Mouse (Mus musculus) embryonic facial prominence, embryonic 10.5 days (tissue): ENCODE data around the gene Foxj2. TPM values are rescaled to one million over a fixed set of nuclear protein-coding genes. Genes with fewer than 3 reads are reported as not detected.

Experiments
- DNase-seq: peaks from one replicate; pipeline ENCODE4 v3.0.0-alpha.2; 2017; ENCODE audit warnings: low spot score
- H3K27ac ChIP-seq: fragments of 300-500 bp; sonication (generic); replicated peaks from 2 replicates; pipeline ENCODE4 v1.5.1; 2016; ENCODE audit warnings: mild to moderate bottlenecking
- H3K27me3 ChIP-seq: fragments of 300-500 bp; sonication (generic); replicated peaks from 2 replicates; pipeline ENCODE4 v1.6.1; 2016; ENCODE audit warnings: low read depth, mild to moderate bottlenecking; ENCODE audit not compliant: poor library complexity, severe bottlenecking
- H3K36me3 ChIP-seq: fragments of 300-500 bp; sonication (generic); replicated peaks from 2 replicates; pipeline ENCODE4 v1.6.1; 2016; ENCODE audit warnings: mild to moderate bottlenecking, moderate library complexity
- H3K4me1 ChIP-seq: fragments of 300-500 bp; sonication (generic); 2 replicates; pipeline ENCODE4 v1.6.1; 2016
- H3K4me3 ChIP-seq: fragments of 300-500 bp; sonication (generic); 2 replicates; pipeline ENCODE4 v1.5.1; 2016; ENCODE audit warnings: mild to moderate bottlenecking, moderate library complexity
- H3K9me3 ChIP-seq: fragments of 300-500 bp; sonication (generic); 2 replicates; pipeline ENCODE4 v1.6.1; 2016; ENCODE audit warnings: mild to moderate bottlenecking
- WGBS: fragments of 180-500 bp; shearing (Covaris S2); methylation state at CpG from one replicate; pipeline ENCODE4 v1.1.7; 2016; 5-methylcytosine and 5-hydroxymethylcytosine counted together
- polyA plus RNA-seq: library from polyadenylated mRNA; unstranded; fragments of >200 nt; fragmentation: Nextera tagmentation; extraction: Ambion mirVana; gene quantifications from 2 replicates; pipeline ENCODE4 v1.2.1, GENCODE M21; 2016

The Foxj2 gene
- polyA plus RNA-seq, result 2.9 and 3.0 TPM in 2 replicates

DNA sequence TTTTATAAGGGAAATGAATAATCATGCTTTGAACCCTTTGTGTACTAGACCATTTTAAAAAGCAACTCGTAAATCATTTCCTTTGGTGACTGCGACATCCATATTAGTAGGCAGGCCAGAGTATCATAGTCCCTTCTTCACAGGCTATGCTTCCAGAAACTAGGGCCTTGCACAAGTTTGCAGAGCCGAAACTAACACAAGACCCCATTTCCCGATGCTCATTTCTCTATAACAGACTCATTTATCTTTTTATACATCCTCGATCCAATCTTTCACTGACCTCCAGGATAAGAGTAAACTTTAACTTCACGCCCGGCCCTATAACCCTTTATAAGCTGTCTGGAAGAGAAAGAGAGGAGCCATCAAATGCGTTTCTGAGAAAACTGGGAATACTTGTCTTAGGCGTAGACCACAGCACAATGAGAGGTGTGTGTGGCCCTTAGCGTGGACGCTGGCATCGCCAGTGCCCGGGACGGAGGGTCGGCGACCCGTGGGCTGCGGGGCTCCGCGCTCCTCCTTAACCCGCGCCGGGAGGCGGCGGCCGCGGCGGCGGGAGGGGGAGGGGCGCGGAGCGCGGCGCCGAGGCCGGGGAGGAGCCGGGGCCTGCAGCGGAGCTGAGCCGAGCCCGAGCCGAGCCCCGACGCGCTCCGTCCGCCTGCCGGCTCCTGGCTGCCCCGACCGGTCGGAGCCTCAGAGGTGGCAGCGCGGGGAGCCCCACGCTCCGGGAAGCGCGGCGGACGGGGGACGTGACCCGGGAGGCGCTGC, at the start of gene Foxj2:
Foxj2 (plus strand) TSS at position 609 of the 765 bp plus-strand sequence.
- Histone ChIP-seq H3K4me1 (peaks cover 37% of the 10 kb centered on the region), H3K27ac (peak within 1 kb of the TSS; percentile 91), H3K9me3 (no peaks in the 10 kb centered on the region), H3K4me3 (peak within 1 kb of the TSS; percentile 87), H3K27me3 (peaks cover 15% of the 10 kb centered on the region), H3K36me3 (no peaks in the 10 kb centered on the region)
- DNase-seq, result peak; percentile 81
- WGBS, result 2% methylated on average over 60 of the region's 61 CpGs

DNA sequence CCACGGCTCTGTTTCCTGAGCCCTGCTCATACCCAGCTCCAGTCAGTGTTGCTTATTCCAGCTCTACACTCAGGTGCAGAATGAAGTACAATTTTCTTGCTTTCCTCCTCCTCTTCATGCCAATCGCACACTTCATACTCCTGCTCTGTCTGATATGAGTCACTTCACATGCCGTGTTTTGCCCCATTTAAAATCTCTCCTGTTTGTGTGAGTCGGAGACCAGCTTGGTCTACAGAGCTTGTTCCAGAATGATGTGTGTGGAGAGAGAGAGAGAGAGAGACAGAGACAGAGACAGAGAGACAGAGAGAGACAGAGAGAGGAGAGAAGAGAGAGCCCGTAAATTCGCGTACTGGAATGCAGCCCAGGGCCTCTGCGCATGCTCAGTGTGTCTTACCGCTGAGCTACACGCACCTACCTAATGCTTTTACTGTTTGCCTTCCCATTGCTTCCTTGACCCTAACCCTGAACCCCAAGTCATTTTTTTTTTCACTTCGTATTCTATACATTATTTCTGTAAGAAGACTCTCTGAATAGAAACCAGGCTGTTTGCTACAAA, 48.9 kb upstream of the Foxj2 start:
- Histone ChIP-seq H3K4me1 (peaks cover 20% of the 10 kb centered on the region), H3K27me3 (peaks cover 8% of the 10 kb centered on the region; the same call in 1 of the 2 replicates), H3K4me3 (no peak overlapping the region), H3K9me3 (no peaks in the 10 kb centered on the region), H3K36me3 (no peaks in the 10 kb centered on the region), H3K27ac (no peak overlapping the region)
- DNase-seq, result no peak
- 90% methylated on average over 11 of the region's 11 CpGs for WGBS

DNA sequence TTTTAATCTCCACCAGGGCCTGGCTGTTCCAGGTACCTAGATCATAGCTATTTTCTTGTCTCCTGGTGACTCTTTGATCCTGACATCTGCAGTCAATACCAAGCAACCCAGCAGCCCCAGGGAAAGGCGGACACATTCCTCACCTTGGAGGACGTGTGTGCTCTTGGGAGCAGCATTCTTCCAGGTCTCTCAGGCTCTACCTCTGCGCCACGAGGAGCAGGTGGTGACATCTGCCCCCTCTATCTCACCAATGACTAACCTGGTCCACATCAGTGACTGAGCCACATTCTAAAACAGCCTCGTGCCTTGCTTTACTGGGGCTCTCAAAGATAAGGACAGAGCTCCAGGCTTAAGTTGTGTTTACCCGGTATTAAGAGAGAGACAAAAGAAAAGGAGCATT, 47.0 kb upstream of the Foxj2 start:
- H3K27me3 ChIP-seq, result no peaks in the 10 kb centered on the region
- DNase-seq, result peak; percentile 22
- no peaks in the 10 kb centered on the region for H3K36me3 ChIP-seq
- H3K4me1 ChIP-seq, result peaks cover 22% of the 10 kb centered on the region
- H3K9me3 ChIP-seq, result no peaks in the 10 kb centered on the region
- no peak overlapping the region for H3K27ac ChIP-seq
- H3K4me3 ChIP-seq, result no peak overlapping the region
- 54% methylated on average over 6 of the region's 6 CpGs for WGBS

DNA sequence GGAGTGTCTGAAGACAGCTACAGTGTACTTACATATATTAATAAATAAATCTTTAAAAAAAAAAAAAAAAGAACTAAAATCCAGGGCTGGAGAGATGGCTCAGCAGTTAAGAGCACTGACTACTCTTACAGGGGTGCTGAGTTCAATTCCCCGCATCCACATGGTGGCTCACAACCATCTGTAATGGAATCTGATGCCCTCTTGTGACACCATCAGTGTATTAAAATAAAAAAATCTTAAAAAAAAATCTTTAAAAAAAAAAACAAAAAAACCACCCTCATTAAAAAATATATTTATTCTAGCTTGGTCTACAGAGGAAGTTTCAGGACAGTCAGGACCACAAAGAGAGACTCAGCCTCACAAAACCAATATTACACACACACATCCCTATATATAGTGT, 45.4 kb upstream of the Foxj2 start:
- Histone ChIP-seq H3K27ac (no peak overlapping the region), H3K4me3 (no peak overlapping the region), H3K27me3 (no peaks in the 10 kb centered on the region), H3K4me1 (peaks cover 19% of the 10 kb centered on the region), H3K9me3 (no peaks in the 10 kb centered on the region), H3K36me3 (no peaks in the 10 kb centered on the region)
- DNase-seq, result no peak
- WGBS, result 87% methylated on average over 1 of the region's 1 CpGs

DNA sequence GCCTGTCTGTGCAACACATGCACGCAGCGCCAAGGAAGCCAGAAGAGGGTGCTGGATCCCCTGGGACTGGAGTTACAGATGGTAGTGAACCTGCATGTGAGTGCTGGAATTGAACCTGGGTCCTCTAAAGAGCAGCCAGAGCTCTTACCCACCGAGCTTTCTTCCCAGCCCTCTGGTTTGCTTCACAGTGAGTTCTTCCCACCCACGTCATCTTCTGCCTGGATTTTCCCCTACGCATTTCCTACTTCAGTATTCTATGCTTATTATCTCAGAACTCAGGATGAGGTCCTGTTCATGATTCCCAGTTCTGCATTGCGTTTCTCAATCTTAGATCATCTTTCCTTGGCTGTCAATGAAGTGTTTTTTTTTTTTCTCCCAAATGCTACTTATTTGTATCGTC, 43.7 kb upstream of the Foxj2 start:
- Histone ChIP-seq H3K4me3 (no peak overlapping the region), H3K9me3 (no peaks in the 10 kb centered on the region), H3K27ac (no peak overlapping the region), H3K27me3 (no peaks in the 10 kb centered on the region), H3K36me3 (no peaks in the 10 kb centered on the region), H3K4me1 (0 out of 2 replicates have a peak, but pooled peaks cover 10% of the 10 kb centered on the region)
- 76% methylated on average over 7 of the region's 7 CpGs for WGBS
- DNase-seq, result no peak

DNA sequence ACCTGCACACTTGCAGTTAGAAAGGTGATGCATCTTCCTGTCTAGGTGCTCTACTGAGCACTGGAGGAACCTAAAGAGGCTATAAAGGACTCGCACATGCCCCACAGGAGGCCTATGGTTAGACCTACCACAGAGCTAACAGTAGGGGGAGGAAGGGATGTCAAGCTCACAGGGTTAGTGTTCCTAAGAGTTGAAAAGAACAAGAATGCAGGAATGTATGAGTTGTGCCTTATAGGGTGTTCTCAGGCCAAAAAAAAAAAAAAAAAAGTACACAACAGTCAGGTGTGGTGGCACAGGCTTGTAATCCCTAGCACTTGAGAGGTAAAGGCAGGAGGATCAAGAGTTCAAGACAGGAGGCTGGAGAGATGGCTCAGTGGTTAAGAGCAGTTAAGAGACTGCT, 39.8 kb upstream of the Foxj2 start:
- no peak for DNase-seq
- Histone ChIP-seq H3K4me3 (no peak overlapping the region), H3K36me3 (no peaks in the 10 kb centered on the region), H3K4me1 (0 out of 2 replicates have a peak, but pooled peaks cover 10% of the 10 kb centered on the region), H3K27ac (no peak overlapping the region), H3K27me3 (no peaks in the 10 kb centered on the region), H3K9me3 (no peaks in the 10 kb centered on the region)
- 53% methylated on average over 1 of the region's 1 CpGs for WGBS

DNA sequence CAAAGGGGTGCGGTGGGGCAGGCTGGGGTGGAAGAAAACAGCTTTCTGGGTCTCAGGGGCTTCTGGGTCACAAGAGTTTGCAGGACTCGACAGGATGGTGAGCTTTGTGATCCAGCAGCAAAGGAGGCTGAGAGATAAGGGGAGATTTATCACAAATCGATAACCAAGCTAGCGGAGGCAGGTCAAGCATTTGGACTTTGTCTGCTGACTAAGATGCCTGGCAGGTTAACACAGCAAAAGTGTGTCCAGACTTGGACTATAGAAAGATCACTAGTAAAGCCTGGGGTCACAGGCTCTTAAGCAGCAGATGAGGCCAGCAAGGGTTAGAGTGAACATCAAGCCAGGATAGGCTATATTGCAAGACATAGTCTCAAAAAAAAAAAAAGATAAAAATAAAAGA, 38.5 kb upstream of the Foxj2 start:
- 0 out of 2 replicates have a peak, but pooled peaks cover 10% of the 10 kb centered on the region for H3K4me1 ChIP-seq
- no peaks in the 10 kb centered on the region for H3K9me3 ChIP-seq
- H3K27ac ChIP-seq, result no peak overlapping the region
- no peak for DNase-seq
- H3K27me3 ChIP-seq, result no peaks in the 10 kb centered on the region
- no peaks in the 10 kb centered on the region for H3K36me3 ChIP-seq
- H3K4me3 ChIP-seq, result no peak overlapping the region
- WGBS, result 77% methylated on average over 4 of the region's 4 CpGs

DNA sequence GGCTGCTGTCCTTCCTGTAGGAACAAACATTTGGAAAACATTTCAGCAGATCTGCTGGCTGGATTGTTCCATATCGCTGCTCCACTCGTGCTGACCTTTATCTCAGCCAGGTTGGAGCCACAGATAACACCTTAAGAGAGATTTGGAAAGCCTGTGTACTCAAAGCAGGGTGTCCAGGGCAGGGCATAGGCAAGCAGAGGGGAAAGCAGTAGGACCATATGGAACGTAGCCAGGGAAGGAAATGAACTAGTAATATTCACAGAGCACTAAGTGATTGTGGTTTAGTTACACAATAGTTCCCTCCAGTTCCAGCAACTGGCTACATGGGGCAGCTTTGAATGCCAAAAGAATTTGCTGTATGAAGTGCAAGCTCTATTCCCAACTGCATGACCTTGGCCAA, 37.5 kb upstream of the Foxj2 start:
- Histone ChIP-seq H3K4me3 (no peak overlapping the region), H3K9me3 (no peaks in the 10 kb centered on the region), H3K27me3 (no peaks in the 10 kb centered on the region), H3K4me1 (0 out of 2 replicates have a peak, but pooled peaks cover 1% of the 10 kb centered on the region), H3K36me3 (no peaks in the 10 kb centered on the region), H3K27ac (no peak overlapping the region)
- 72% methylated on average over 3 of the region's 3 CpGs for WGBS
- no peak for DNase-seq

DNA sequence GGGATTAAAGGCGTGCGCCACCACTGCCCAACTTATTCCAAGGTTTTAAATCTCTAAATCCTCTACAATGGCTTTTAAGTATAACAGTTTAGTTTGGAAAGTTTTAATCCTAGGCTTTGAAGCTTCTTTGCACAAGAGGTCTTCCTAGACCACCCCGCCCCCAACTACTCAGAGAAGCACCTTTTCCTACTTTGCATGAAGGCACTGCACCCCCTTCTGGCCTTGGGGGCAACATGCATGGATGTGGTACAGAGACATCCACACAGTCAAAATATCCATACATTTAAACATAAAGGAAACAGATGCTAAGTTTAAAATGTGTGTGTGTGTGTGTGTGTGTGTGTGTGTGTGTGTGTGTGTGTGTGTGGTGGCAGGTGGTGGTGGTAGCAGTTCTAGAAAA, 34.8 kb upstream of the Foxj2 start:
- H3K27ac ChIP-seq, result no peak overlapping the region
- no peak overlapping the region for H3K4me3 ChIP-seq
- 91% methylated on average over 3 of the region's 3 CpGs for WGBS
- H3K27me3 ChIP-seq, result no peaks in the 10 kb centered on the region
- H3K9me3 ChIP-seq, result no peaks in the 10 kb centered on the region
- H3K4me1 ChIP-seq, result no peaks in the 10 kb centered on the region
- no peaks in the 10 kb centered on the region for H3K36me3 ChIP-seq
- DNase-seq, result no peak

DNA sequence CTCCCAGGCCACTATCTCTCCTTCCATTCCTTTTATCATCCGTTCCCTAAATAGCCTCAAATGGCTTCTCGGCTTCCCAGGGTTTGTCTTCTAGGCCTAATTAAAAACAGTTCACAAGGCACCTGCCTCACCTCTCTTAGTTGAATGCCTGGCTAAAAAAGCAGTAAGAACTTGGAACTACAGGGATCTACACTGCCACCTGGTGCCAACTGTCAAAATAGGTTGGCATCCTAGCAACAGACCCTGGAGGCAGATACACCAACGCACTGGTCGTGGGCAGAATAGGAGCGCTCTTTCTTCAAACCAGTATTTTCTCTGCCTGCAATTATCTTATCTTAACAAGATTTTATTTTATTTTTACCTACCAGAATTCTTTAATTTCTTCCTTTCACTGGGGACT, 33.4 kb upstream of the Foxj2 start:
- WGBS, result 37% methylated on average over 5 of the region's 5 CpGs
- Histone ChIP-seq H3K4me1 (no peaks in the 10 kb centered on the region), H3K4me3 (no peak overlapping the region), H3K36me3 (no peaks in the 10 kb centered on the region), H3K9me3 (no peaks in the 10 kb centered on the region), H3K27ac (no peak overlapping the region), H3K27me3 (no peaks in the 10 kb centered on the region)
- peak; percentile 64 for DNase-seq

DNA sequence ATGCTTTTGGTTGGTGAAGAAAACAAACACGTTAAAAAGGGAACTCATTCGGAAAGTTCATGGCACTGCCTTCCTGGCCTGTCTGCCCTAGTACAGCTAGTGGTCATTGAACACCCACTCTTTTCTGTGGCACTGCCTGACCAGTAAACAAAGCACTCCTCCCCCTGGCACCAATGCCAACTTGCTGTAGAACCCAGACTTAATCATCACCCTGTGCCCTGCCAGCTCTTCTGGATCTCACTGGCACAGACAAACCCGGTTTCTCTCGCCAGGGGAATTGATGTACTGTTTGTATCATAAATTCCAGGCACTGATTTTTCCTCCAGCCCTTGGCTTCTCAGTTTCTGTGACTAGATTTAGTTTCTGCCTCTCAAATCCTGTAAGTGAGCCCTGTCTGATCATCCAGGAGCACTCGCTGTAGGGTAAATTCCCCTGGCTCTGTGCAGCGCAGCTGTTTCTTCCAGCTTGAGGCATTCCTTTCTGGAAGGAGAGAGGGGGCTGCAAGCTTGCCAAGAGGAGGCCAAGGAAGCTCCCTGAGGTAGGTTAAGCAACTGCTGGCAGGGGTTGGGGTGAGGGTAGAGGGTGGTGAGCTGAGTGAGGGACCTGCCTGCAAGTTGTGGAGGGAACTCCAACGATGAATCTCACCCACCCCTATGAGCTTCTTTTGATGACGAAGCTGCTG, 24.3 kb upstream of the Foxj2 start:
- Histone ChIP-seq H3K27ac (no peak overlapping the region), H3K27me3 (0 out of 2 replicates have a peak, but pooled peaks cover under 1% of the 10 kb centered on the region), H3K4me1 (no peaks in the 10 kb centered on the region), H3K4me3 (no peak overlapping the region), H3K9me3 (no peaks in the 10 kb centered on the region), H3K36me3 (no peaks in the 10 kb centered on the region)
- 75% methylated on average over 8 of the region's 8 CpGs for WGBS
- DNase-seq, result no peak

DNA sequence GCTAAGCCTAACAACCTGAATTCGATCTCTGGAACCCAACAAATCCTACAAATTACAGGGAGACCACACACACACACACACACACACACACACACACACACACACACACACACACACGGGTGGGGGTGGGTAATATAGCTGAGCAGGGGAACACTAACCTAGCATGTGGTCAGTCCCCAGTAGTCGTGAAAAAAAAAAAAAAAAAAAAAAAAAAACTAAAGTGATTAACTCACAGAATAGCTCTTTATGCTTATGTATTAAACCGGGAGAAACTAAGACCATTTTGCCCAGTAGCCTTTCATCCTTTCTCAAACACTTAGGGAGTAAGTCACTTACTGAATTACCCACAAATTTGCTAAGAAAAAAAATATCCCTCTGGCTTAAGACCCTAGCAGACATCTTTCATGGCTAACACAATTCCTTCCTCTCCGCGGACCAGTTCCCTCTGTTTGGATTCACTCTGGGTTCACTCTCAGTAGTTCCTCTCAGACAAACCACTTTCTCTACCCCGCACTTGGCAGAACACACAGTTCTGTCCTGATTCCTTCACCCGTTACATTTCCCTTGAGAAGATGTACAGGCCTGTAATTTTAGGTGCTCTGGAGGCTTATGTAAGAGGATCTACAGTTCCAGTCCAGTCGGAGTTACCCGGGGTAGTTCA, 18.9 kb upstream of the Foxj2 start:
- peak overlapping the region; percentile 69 for H3K4me3 ChIP-seq
- H3K27ac ChIP-seq, result peak overlapping the region; percentile 86
- 44% methylated on average over 10 of the region's 10 CpGs for WGBS

More for the DNA sequence above, 18.9 kb upstream of the Foxj2 start:
- H3K4me1 ChIP-seq, result peaks cover 14% of the 10 kb centered on the region
- no peak for DNase-seq
- H3K27me3 ChIP-seq, result peaks cover 35% of the 10 kb centered on the region
- no peaks in the 10 kb centered on the region for H3K9me3 ChIP-seq
- no peaks in the 10 kb centered on the region for H3K36me3 ChIP-seq
